Mouse (Mus musculus): ENCODE measurements around the gene Hpcal1. TPM values are rescaled to one million over a fixed set of nuclear protein-coding genes. Genes with fewer than 3 reads are reported as not detected.

Gene Hpcal1
- 14.0 and 16.6 TPM in 2 replicates for polyA plus RNA-seq (2012; rRNA removed)

GRCm38 (mm10) chr12:17690564-17691281, at the start of gene Hpcal1:
Gene Hpcal1 (plus strand): TSS chr12:17690856.

Other genes starting within 250 kb of the Hpcal1 start
- 425 and 505 TPM in 2 replicates for gene Odc1, start 146.1 kb upstream of the Hpcal1 start, polyA plus RNA-seq (2012; rRNA removed)

Data from liver, embryonic 14 days (tissue).